Mouse (Mus musculus): ENCODE measurements around the gene E030025P04Rik. TPM values are rescaled to one million over a fixed set of nuclear protein-coding genes. Genes with fewer than 3 reads are reported as not detected.

Gene E030025P04Rik
- polyA plus RNA-seq, 1 experiment from 2014 or later, result not detected

DNA sequence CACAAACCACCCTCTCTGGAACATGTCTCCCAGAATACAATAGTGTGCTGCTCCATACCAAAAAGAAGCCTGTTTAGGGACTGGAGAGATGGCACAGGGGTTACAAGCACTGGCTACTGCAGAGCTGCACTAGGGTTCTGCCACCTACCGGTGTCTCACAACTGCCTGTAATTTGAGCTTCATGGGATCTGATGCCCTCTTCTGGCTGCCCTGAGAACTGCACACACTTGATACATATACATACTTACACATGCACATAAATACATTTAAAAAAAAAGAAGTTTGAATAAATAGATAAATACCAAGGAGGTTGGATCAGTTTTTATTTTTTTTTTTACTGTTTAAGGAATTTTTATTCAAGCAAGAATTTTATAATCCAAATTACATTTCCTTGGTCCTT, 28.1 kb upstream of the E030025P04Rik start:
- no peak overlapping the region for H3K4me2 ChIP-seq (ENCODE audit: low read depth, severe bottlenecking)
- 88% methylated on average over 1 of the region's 1 CpGs for WGBS
- no peak overlapping the region for H3K4me3 ChIP-seq (ENCODE audit: low read depth, low read length)
- DNase-seq (ENCODE audit: low spot score) (no peak), ATAC-seq (ENCODE audit: insufficient number of reproducible peaks, low FRiP score, low TSS enrichment, low read depth) (no peak)
- no peaks in the 10 kb centered on the region; the same call in 1 of the 2 replicates for H3K9me3 ChIP-seq (ENCODE audit: control insufficient read depth, low read length)
- no peaks in the 10 kb centered on the region for H3K27me3 ChIP-seq (ENCODE audit: control insufficient read depth, insufficient read depth, low read length)
- no peaks in the 10 kb centered on the region for H3K4me1 ChIP-seq (ENCODE audit: control insufficient read depth, insufficient read depth, low read length)
- H3K27ac ChIP-seq (replicated peaks; ENCODE audit: low read depth, low read length), result no peak overlapping the region
- H3K9ac ChIP-seq (ENCODE audit: low read length), result no peak overlapping the region
- no peaks in the 10 kb centered on the region for H3K36me3 ChIP-seq (ENCODE audit: control insufficient read depth, insufficient read depth, low read length)

DNA sequence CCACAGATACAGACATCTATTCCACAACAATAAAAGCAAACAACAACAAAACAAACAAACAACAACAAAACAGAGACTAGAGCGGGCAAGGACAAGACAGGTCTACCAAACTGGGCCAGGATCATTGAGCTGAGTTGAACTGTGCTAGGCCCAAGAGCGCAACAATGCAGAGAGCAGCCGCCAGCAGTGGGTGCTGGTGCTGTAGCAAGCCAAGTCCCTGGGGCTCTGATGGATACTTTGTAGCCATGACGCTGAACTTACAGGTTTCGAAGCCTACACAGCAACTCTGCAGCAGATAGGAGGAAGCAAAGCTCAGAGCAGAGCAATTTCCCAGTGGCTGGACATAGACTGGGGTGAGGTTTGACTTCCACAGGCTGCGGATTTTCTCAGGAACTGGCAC, 26.6 kb upstream of the E030025P04Rik start:
- Histone ChIP-seq H3K4me3 (ENCODE audit: low read depth, low read length) (no peak overlapping the region), H3K27ac (replicated peaks; ENCODE audit: low read depth, low read length) (no peak overlapping the region), H3K9ac (ENCODE audit: low read length) (no peak overlapping the region), H3K27me3 (ENCODE audit: control insufficient read depth, insufficient read depth, low read length) (no peaks in the 10 kb centered on the region), H3K4me2 (ENCODE audit: low read depth, severe bottlenecking) (no peak overlapping the region), H3K36me3 (ENCODE audit: control insufficient read depth, insufficient read depth, low read length) (no peaks in the 10 kb centered on the region), H3K4me1 (ENCODE audit: control insufficient read depth, insufficient read depth, low read length) (no peaks in the 10 kb centered on the region), H3K9me3 (ENCODE audit: control insufficient read depth, low read length) (no peaks in the 10 kb centered on the region; the same call in 1 of the 2 replicates)
- DNase-seq (ENCODE audit: low spot score), result no peak
- 91% methylated on average over 6 of the region's 6 CpGs for WGBS
- no peak for ATAC-seq (ENCODE audit: insufficient number of reproducible peaks, low FRiP score, low TSS enrichment, low read depth)

DNA sequence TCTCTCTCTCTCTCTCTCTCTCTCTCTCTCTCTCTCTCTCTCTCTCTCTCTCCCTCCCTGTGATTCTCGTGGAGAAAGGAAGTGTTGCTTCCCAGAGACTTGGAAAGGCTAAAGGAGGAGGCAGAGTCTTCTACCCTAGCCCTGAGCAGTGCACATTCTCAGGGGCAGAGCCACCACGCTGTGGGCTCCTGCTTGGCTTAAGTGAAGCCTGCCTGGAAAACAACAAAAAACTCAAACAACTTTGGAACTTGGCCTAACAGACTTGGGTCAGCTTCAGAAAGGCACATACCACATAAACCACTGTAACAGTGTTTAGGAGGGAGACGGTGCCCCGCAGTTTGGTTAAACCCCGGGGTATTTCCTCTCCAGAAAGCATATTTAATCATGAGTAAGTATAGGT, 13.5 kb upstream of the E030025P04Rik start:
- Histone ChIP-seq H3K4me3 (ENCODE audit: low read depth, low read length) (no peak overlapping the region), H3K4me1 (ENCODE audit: control insufficient read depth, insufficient read depth, low read length) (0 out of 2 replicates have a peak, but pooled peaks cover 3% of the 10 kb centered on the region), H3K9ac (ENCODE audit: low read length) (no peak overlapping the region), H3K4me2 (ENCODE audit: low read depth, severe bottlenecking) (no peak overlapping the region), H3K27ac (replicated peaks; ENCODE audit: low read depth, low read length) (no peak overlapping the region), H3K27me3 (ENCODE audit: control insufficient read depth, insufficient read depth, low read length) (no peaks in the 10 kb centered on the region), H3K36me3 (ENCODE audit: control insufficient read depth, insufficient read depth, low read length) (no peaks in the 10 kb centered on the region), H3K9me3 (ENCODE audit: control insufficient read depth, low read length) (no peaks in the 10 kb centered on the region)
- 57% methylated on average over 5 of the region's 5 CpGs for WGBS
- no peak for ATAC-seq (ENCODE audit: insufficient number of reproducible peaks, low FRiP score, low TSS enrichment, low read depth)
- DNase-seq (ENCODE audit: low spot score), result no peak

DNA sequence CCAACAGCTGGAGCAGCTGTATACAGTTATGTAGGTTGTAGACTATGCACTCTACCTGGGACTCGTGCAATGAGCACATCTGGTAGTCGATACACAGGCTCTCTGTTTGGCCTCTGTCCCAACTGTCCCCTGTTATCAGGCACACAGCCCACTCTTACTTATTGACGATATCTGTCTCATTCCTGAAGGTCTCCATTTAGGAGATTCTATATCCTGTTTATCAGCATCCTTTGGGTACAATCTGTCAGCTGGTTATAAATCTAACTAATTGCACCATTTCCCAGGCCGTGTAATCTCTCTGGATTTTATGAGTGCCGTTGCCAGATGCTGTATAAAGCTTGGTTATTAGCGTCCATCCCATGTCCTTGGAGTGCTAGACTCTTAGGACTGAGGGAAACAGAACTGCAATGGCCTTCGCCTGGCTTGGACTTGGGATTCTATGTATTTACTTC, 747 bp upstream of the E030025P04Rik start:
- no peaks in the 10 kb centered on the region for H3K4me1 ChIP-seq (ENCODE audit: control insufficient read depth, insufficient read depth, low read length)
- no peak overlapping the region for H3K27ac ChIP-seq (replicated peaks; ENCODE audit: low read depth, low read length)
- DNase-seq (ENCODE audit: low spot score), result peak; percentile 25
- no peak overlapping the region for H3K9ac ChIP-seq (ENCODE audit: low read length)
- no peaks in the 10 kb centered on the region for H3K27me3 ChIP-seq (ENCODE audit: control insufficient read depth, insufficient read depth, low read length)
- H3K9me3 ChIP-seq (ENCODE audit: control insufficient read depth, low read length), result no peaks in the 10 kb centered on the region
- no peak for ATAC-seq (ENCODE audit: insufficient number of reproducible peaks, low FRiP score, low TSS enrichment, low read depth)
- 28% methylated on average over 7 of the region's 7 CpGs for WGBS
- no peak overlapping the region for H3K4me2 ChIP-seq (ENCODE audit: low read depth, severe bottlenecking)
- no peak overlapping the region for H3K4me3 ChIP-seq (ENCODE audit: low read depth, low read length)
- H3K36me3 ChIP-seq (ENCODE audit: control insufficient read depth, insufficient read depth, low read length), result no peaks in the 10 kb centered on the region

DNA sequence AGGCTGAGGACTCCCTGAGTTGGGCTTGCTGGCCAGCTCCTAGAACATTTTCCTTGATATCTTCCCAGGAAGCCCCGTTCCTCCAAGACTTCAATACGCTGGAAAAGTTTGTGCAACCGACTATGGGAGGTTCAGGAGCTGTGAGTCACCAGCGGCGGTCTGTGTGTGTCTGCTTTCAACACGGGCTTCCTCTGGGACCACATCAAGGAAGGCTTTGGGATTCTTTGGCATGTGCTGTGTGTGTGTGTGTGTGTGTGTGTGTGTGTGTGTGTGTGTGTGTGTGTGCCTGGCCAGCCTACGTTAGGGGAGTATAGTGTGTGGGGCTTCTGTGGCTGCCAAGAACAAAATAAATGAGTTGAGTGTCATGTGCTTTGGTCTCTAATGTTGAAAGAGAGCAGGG, 17.7 kb downstream of the E030025P04Rik start:
- H3K27me3 ChIP-seq (ENCODE audit: control insufficient read depth, insufficient read depth, low read length), result no peaks in the 10 kb centered on the region
- H3K4me1 ChIP-seq (ENCODE audit: control insufficient read depth, insufficient read depth, low read length), result no peaks in the 10 kb centered on the region
- H3K36me3 ChIP-seq (ENCODE audit: control insufficient read depth, insufficient read depth, low read length), result no peaks in the 10 kb centered on the region
- H3K27ac ChIP-seq (replicated peaks; ENCODE audit: low read depth, low read length), result no peak overlapping the region
- 81% methylated on average over 7 of the region's 7 CpGs for WGBS
- no peak overlapping the region for H3K9ac ChIP-seq (ENCODE audit: low read length)
- no peak overlapping the region for H3K4me3 ChIP-seq (ENCODE audit: low read depth, low read length)
- ATAC-seq (ENCODE audit: insufficient number of reproducible peaks, low FRiP score, low TSS enrichment, low read depth) (no peak), DNase-seq (ENCODE audit: low spot score) (no peak)
- H3K9me3 ChIP-seq (ENCODE audit: control insufficient read depth, low read length), result no peaks in the 10 kb centered on the region; the same call in none of the 2 replicates
- no peak overlapping the region for H3K4me2 ChIP-seq (ENCODE audit: low read depth, severe bottlenecking)

DNA sequence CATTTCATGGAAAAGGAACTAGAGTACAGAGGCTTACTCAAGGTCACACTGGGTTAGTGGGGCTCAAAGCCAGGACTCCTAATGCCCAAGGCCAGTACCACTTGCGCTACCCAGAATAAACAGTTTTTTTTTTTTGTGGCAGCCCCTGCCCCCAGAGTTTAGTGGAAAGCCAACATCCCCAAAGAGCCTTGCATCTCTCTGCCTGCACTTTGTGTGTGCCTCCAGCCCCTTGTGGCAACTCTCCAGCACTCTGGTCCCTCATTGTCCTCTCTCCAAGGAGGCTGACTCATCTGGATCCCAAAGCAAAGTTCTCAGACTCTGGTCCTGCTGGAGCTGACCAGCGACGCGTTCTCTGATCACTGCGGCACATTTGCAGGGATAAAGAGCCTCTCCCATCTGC, 18.7 kb downstream of the E030025P04Rik start:
- no peak overlapping the region for H3K9ac ChIP-seq (ENCODE audit: low read length)
- no peaks in the 10 kb centered on the region for H3K4me1 ChIP-seq (ENCODE audit: control insufficient read depth, insufficient read depth, low read length)
- H3K4me2 ChIP-seq (ENCODE audit: low read depth, severe bottlenecking), result no peak overlapping the region
- no peaks in the 10 kb centered on the region for H3K27me3 ChIP-seq (ENCODE audit: control insufficient read depth, insufficient read depth, low read length)
- no peaks in the 10 kb centered on the region; the same call in 1 of the 2 replicates for H3K9me3 ChIP-seq (ENCODE audit: control insufficient read depth, low read length)
- no peak overlapping the region for H3K4me3 ChIP-seq (ENCODE audit: low read depth, low read length)
- DNase-seq (ENCODE audit: low spot score) (no peak), ATAC-seq (ENCODE audit: insufficient number of reproducible peaks, low FRiP score, low TSS enrichment, low read depth) (no peak)
- H3K36me3 ChIP-seq (ENCODE audit: control insufficient read depth, insufficient read depth, low read length), result no peaks in the 10 kb centered on the region
- H3K27ac ChIP-seq (replicated peaks; ENCODE audit: low read depth, low read length), result no peak overlapping the region
- WGBS, result 82% methylated on average over 5 of the region's 5 CpGs

DNA sequence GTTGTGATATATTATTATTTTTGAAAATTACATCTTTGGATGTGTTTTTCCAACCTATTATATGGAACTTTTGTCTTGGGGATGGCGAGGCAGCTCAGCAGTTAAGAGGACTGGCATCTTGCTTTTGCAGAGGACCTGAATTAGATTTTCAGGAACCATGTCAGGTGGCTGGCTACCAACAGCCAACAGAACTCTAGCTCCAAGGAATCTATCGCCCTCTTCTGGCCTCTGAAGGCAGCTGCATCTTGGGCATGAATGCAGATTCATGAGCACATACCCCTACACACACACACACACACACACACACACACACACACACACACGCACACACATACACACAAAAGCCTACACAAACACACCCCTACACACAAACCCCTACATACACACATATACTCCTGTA, 19.9 kb downstream of the E030025P04Rik start:
- no peaks in the 10 kb centered on the region for H3K36me3 ChIP-seq (ENCODE audit: control insufficient read depth, insufficient read depth, low read length)
- H3K27ac ChIP-seq (replicated peaks; ENCODE audit: low read depth, low read length), result no peak overlapping the region
- H3K4me3 ChIP-seq (ENCODE audit: low read depth, low read length), result no peak overlapping the region
- H3K9ac ChIP-seq (ENCODE audit: low read length), result no peak overlapping the region
- ATAC-seq (ENCODE audit: insufficient number of reproducible peaks, low FRiP score, low TSS enrichment, low read depth), result no peak
- H3K4me1 ChIP-seq (ENCODE audit: control insufficient read depth, insufficient read depth, low read length), result no peaks in the 10 kb centered on the region
- no peaks in the 10 kb centered on the region; the same call in 1 of the 2 replicates for H3K9me3 ChIP-seq (ENCODE audit: control insufficient read depth, low read length)
- no peak overlapping the region for H3K4me2 ChIP-seq (ENCODE audit: low read depth, severe bottlenecking)
- WGBS, result 60% methylated on average over 3 of the region's 3 CpGs
- peak; percentile 29 for DNase-seq (ENCODE audit: low spot score)
- H3K27me3 ChIP-seq (ENCODE audit: control insufficient read depth, insufficient read depth, low read length), result no peaks in the 10 kb centered on the region

DNA sequence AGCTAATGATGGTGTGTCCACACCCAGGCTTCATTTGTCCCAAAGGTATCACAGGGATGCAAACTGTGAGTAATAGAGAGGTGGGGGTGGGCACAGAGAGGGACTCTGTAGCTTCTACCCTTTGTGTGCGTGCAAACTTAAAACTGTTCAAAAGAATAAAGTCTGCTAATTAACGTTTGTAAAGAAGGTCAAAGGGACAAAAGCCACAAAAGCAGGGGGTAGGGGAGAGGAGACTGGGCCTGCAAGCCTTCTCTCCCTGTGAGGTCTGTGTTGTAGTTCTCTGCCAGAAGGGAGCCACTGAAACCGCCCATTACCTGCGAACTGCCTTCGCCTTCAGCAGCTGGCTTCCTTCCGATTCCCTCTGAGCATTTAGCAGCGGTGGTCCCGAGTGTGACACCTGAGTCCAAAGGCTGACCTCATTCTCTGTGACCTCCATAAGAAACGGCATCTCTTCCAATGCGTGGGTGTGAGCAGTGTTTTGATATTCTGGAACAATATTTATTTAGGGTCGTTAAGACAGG, 34.3 kb downstream of the E030025P04Rik start:
- H3K4me1 ChIP-seq (ENCODE audit: control insufficient read depth, insufficient read depth, low read length), result peaks cover 14% of the 10 kb centered on the region
- 31% methylated on average over 11 of the region's 11 CpGs for WGBS
- no peaks in the 10 kb centered on the region for H3K36me3 ChIP-seq (ENCODE audit: control insufficient read depth, insufficient read depth, low read length)
- H3K27ac ChIP-seq (replicated peaks; ENCODE audit: low read depth, low read length), result no peak overlapping the region
- ATAC-seq (ENCODE audit: insufficient number of reproducible peaks, low FRiP score, low TSS enrichment, low read depth) (no peak), DNase-seq (ENCODE audit: low spot score) (no peak)
- H3K4me2 ChIP-seq (ENCODE audit: low read depth, severe bottlenecking), result no peak overlapping the region
- no peak overlapping the region for H3K4me3 ChIP-seq (ENCODE audit: low read depth, low read length)
- no peaks in the 10 kb centered on the region for H3K9me3 ChIP-seq (ENCODE audit: control insufficient read depth, low read length)
- no peaks in the 10 kb centered on the region for H3K27me3 ChIP-seq (ENCODE audit: control insufficient read depth, insufficient read depth, low read length)
- no peak overlapping the region for H3K9ac ChIP-seq (ENCODE audit: low read length)

DNA sequence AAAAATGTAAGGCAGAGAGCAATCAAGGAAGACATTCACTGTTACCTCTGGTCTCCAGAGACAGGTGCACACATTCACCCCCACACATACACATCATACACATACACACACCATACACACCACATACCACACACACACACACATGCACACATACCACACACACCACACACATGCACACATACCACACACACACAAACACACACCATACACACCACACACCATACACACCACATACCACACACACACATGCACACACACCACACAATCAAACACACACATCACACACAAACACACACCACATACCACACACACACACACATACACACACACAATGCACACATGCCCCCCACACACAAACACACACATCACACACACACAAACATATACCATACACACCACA, 35.1 kb downstream of the E030025P04Rik start:
- Histone ChIP-seq H3K9ac (ENCODE audit: low read length) (no peak overlapping the region), H3K27me3 (ENCODE audit: control insufficient read depth, insufficient read depth, low read length) (no peaks in the 10 kb centered on the region), H3K4me2 (ENCODE audit: low read depth, severe bottlenecking) (no peak overlapping the region), H3K36me3 (ENCODE audit: control insufficient read depth, insufficient read depth, low read length) (no peaks in the 10 kb centered on the region), H3K9me3 (ENCODE audit: control insufficient read depth, low read length) (no peaks in the 10 kb centered on the region), H3K27ac (replicated peaks; ENCODE audit: low read depth, low read length) (no peak overlapping the region), H3K4me1 (ENCODE audit: control insufficient read depth, insufficient read depth, low read length) (peaks cover 14% of the 10 kb centered on the region), H3K4me3 (ENCODE audit: low read depth, low read length) (no peak overlapping the region)
- ATAC-seq (ENCODE audit: insufficient number of reproducible peaks, low FRiP score, low TSS enrichment, low read depth), result no peak
- DNase-seq (ENCODE audit: low spot score), result no peak

All from limb, embryonic 11.5 days (tissue).